ENCODE assay signal across 8 mouse cellular contexts in the genomic region with DNA sequence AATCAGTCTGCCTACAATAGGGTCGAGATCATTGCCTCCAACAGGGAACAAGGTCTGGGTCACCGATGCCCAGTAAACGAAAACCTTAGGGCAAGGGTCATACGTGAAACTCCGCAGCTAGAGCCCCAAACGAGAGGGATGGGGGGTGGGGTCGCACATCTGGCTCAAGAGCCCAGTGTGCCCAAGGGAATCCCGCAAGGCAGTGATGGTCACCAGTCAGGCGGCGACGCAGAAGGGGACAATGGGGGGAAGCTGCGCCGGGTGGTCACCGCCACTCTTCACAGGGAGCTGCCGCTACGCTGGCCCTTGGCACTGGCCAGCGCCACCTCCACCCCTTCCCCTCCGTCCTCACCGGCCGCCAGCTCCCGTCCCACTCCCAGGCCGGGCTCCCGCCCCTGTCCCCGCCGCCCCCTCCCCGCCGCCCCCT. TPM values are rescaled to one million over a fixed set of nuclear protein-coding genes. Genes with fewer than 3 reads are reported as not detected.
A peak's percentile ranks its signal among the peaks of the same experiment; 100 is the strongest.
DNase-seq lines count a peak whose midpoint lies in the region; ATAC-seq and TF ChIP-seq lines count a peak whose summit lies in the region.

No protein-coding gene starts in this region.

- DNase-seq in kidney, adult 9 months, result peak; percentile 42
- peak; percentile 12 for DNase-seq in lung, postnatal 14 days
- DNase-seq in splenic B cell, adult 2 months (ENCODE audit: low read depth, low spot score), result peak; percentile 31

- peaks cover 57% of the 10 kb centered on the region for H3K36me3 ChIP-seq in megakaryocyte, embryonic 14.5 days (replicated peaks; ENCODE audit: low read length)
- H3K36me3 ChIP-seq in forebrain, embryonic 16.5 days (ENCODE audit: control insufficient read depth, insufficient read depth), result peaks cover 8% of the 10 kb centered on the region; the same call in 1 of the 2 replicates
- H3K36me3 ChIP-seq in splenic B cell, adult 2 months (ENCODE audit: control insufficient read depth, insufficient read depth, low read length, poor library complexity, severe bottlenecking), result 0 out of 2 replicates have a peak, but pooled peaks cover 2% of the 10 kb centered on the region

- H3K27ac ChIP-seq in bone marrow macrophage, adult 2 months (ENCODE audit: insufficient read depth, low read depth, low read length), result no peak overlapping the region
- peak overlapping the region; percentile 92 for H3K27ac ChIP-seq in forebrain, embryonic 16.5 days (ENCODE audit: low read length)

- peaks cover 46% of the 10 kb centered on the region for H3K4me1 ChIP-seq in megakaryocyte, embryonic 14.5 days
- H3K4me1 ChIP-seq in bone marrow macrophage, adult 2 months (ENCODE audit: control insufficient read depth, insufficient read depth, low read length), result peaks cover 28% of the 10 kb centered on the region
- peaks cover 24% of the 10 kb centered on the region for H3K4me1 ChIP-seq in forebrain, embryonic 16.5 days (replicated peaks; ENCODE audit: control insufficient read depth, insufficient read depth, low read length)

- peak overlapping the region; percentile 99 for H3K4me3 ChIP-seq in megakaryocyte, embryonic 14.5 days (replicated peaks)
- H3K4me3 ChIP-seq in bone marrow macrophage, adult 2 months (ENCODE audit: insufficient read depth, low read length), result peak overlapping the region; percentile 98
- peak overlapping the region; percentile 86 for H3K4me3 ChIP-seq in forebrain, embryonic 16.5 days (replicated peaks; ENCODE audit: low read length)

- under 1% methylated on average over 22 of the region's 27 CpGs for WGBS in forebrain, embryonic 16.5 days

- no peaks in the 10 kb centered on the region for H3K9me3 ChIP-seq in megakaryocyte, embryonic 14.5 days
- no peaks in the 10 kb centered on the region for H3K9me3 ChIP-seq in forebrain, embryonic 16.5 days (ENCODE audit: control insufficient read depth, low read length)

- no peaks in the 10 kb centered on the region for H3K27me3 ChIP-seq in megakaryocyte, embryonic 14.5 days (replicated peaks)
- no peaks in the 10 kb centered on the region for H3K27me3 ChIP-seq in forebrain, embryonic 16.5 days (replicated peaks; ENCODE audit: control insufficient read depth, insufficient read depth, low read length)
- H3K27me3 ChIP-seq in splenic B cell, adult 2 months (ENCODE audit: control insufficient read depth, insufficient read depth, low read length, poor library complexity, severe bottlenecking), result no peaks in the 10 kb centered on the region

- TF ChIP-seq POLR2A in bone marrow macrophage, adult 2 months (IDR thresholded peaks at IDR 0.05; ENCODE audit: borderline replicate concordance, low read depth, low read length), result no peak

- H3K4me2 ChIP-seq in forebrain, embryonic 16.5 days (ENCODE audit: low read length), result peak overlapping the region; percentile 72

- ATAC-seq in megakaryocyte, adult 5-6 weeks (ENCODE audit: poor library complexity, severe bottlenecking), result no peak
- peak; percentile 29 for ATAC-seq in forebrain, embryonic 16.5 days
- no peak for ATAC-seq in megakaryocyte progenitor cell, adult 5-6 weeks (replicated peaks; ENCODE audit: poor library complexity)

- peak overlapping the region; percentile 96 for H3K9ac ChIP-seq in forebrain, embryonic 16.5 days (replicated peaks; ENCODE audit: low read depth, low read length)

- TF ChIP-seq CTCF in bone marrow macrophage, adult 2 months (IDR thresholded peaks at IDR 0.05; ENCODE audit: low read depth, low read length), result no peak

RNA-seq across cellular contexts. Expression of gene Pcsk7, which starts 0.5 kb away (rescaled TPM):
- 6.5 and 7.7 TPM in 2 replicates for polyA plus RNA-seq in megakaryocyte, embryonic 14.5 days (2012; ENCODE audit: insufficient read depth, low replicate concordance)
- total RNA-seq in megakaryocyte, adult 5-6 weeks (2015), result 12.1 and 15.4 TPM in 2 replicates
- 22.5 and 34.8 TPM in 2 replicates for total RNA-seq in megakaryocyte, adult 5-6 weeks (2017)
- polyA plus RNA-seq in bone marrow macrophage, adult 2 months (2012; ENCODE audit: insufficient read depth, insufficient read length, missing spikeins), result 22.3 and 27.6 TPM in 2 replicates
- polyA plus RNA-seq in forebrain, embryonic 16.5 days (2015; fragmentation: Nextera tagmentation; extraction: Ambion mirVana), result 22.9 and 30.5 TPM in 2 replicates
- total RNA-seq in megakaryocyte progenitor cell, adult 5-6 weeks (2015), result 8.5 and 9.6 TPM in 2 replicates
- 11.2 and 14.4 TPM in 2 replicates for total RNA-seq in megakaryocyte progenitor cell, adult 5-6 weeks (2017)

RNA-seq across cellular contexts. Expression of gene Rnf214, which starts 0.9 kb away (rescaled TPM):
- polyA plus RNA-seq in megakaryocyte, embryonic 14.5 days (2012; ENCODE audit: insufficient read depth, low replicate concordance), result 5.8 and 6.8 TPM in 2 replicates
- total RNA-seq in megakaryocyte, adult 5-6 weeks (2015), result 19.6 and 23.3 TPM in 2 replicates
- total RNA-seq in megakaryocyte, adult 5-6 weeks (2017), result 32.5 and 34.0 TPM in 2 replicates
- polyA plus RNA-seq in bone marrow macrophage, adult 2 months (2012; ENCODE audit: insufficient read depth, insufficient read length, missing spikeins), result 30.5 and 33.0 TPM in 2 replicates
- 79.6 and 98.3 TPM in 2 replicates for polyA plus RNA-seq in forebrain, embryonic 16.5 days (2015; fragmentation: Nextera tagmentation; extraction: Ambion mirVana)
- total RNA-seq in megakaryocyte progenitor cell, adult 5-6 weeks (2015), result 20.3 and 21.2 TPM in 2 replicates
- 26.5 and 27.4 TPM in 2 replicates for total RNA-seq in megakaryocyte progenitor cell, adult 5-6 weeks (2017)

RNA-seq across cellular contexts. Expression of gene Tagln, which starts 30.0 kb away (rescaled TPM):
- polyA plus RNA-seq in megakaryocyte, embryonic 14.5 days (2012; ENCODE audit: insufficient read depth, low replicate concordance), result 1.8 TPM in 1 of 2 replicates, not detected in the other
- total RNA-seq in megakaryocyte, adult 5-6 weeks (2015), result 0.13 and 0.32 TPM in 2 replicates
- total RNA-seq in megakaryocyte, adult 5-6 weeks (2017), result 0.40 TPM in 1 of 2 replicates, not detected in the other
- 7.1 and 9.9 TPM in 2 replicates for polyA plus RNA-seq in bone marrow macrophage, adult 2 months (2012; ENCODE audit: insufficient read depth, insufficient read length, missing spikeins)
- polyA plus RNA-seq in forebrain, embryonic 16.5 days (2015; fragmentation: Nextera tagmentation; extraction: Ambion mirVana), result 5.0 and 5.6 TPM in 2 replicates
- total RNA-seq in megakaryocyte progenitor cell, adult 5-6 weeks (2015), result 0.10 TPM in 2 replicates
- not detected in 2 replicates for total RNA-seq in megakaryocyte progenitor cell, adult 5-6 weeks (2017)

RNA-seq across cellular contexts. Expression of gene Sidt2, which starts 49.2 kb away (rescaled TPM):
- 9.5 and 30.5 TPM in 2 replicates for polyA plus RNA-seq in megakaryocyte, embryonic 14.5 days (2012; ENCODE audit: insufficient read depth, low replicate concordance)
- 57.3 and 71.0 TPM in 2 replicates for total RNA-seq in megakaryocyte, adult 5-6 weeks (2015)
- total RNA-seq in megakaryocyte, adult 5-6 weeks (2017), result 41.4 and 51.9 TPM in 2 replicates
- 110 and 122 TPM in 2 replicates for polyA plus RNA-seq in bone marrow macrophage, adult 2 months (2012; ENCODE audit: insufficient read depth, insufficient read length, missing spikeins)
- polyA plus RNA-seq in forebrain, embryonic 16.5 days (2015; fragmentation: Nextera tagmentation; extraction: Ambion mirVana), result 39.6 and 42.7 TPM in 2 replicates
- 29.4 and 32.7 TPM in 2 replicates for total RNA-seq in megakaryocyte progenitor cell, adult 5-6 weeks (2015)
- total RNA-seq in megakaryocyte progenitor cell, adult 5-6 weeks (2017), result 15.3 and 21.9 TPM in 2 replicates
